Mouse (Mus musculus) ES-E14 (cell line): ENCODE data around the gene BC024978.

Experiments used
- CHD2 ChIP-seq: IDR thresholded peaks from 2 replicates; pipeline ENCODE4 v1.6.1; 2014; ENCODE audit warnings: mild to moderate bottlenecking, low read depth, low read length, inconsistent platforms
- HCFC1 ChIP-seq: IDR thresholded peaks from 2 replicates; pipeline ENCODE4 v1.6.1; 2012; ENCODE audit warnings: low read length, inconsistent platforms, borderline replicate concordance; ENCODE audit not compliant: insufficient read depth
- MAFK ChIP-seq: IDR thresholded peaks from 2 replicates; pipeline ENCODE4 v1.6.1; 2014; ENCODE audit warnings: mild to moderate bottlenecking, low read depth, low read length, inconsistent platforms; ENCODE audit not compliant: insufficient read depth
- ZC3H11A ChIP-seq: IDR thresholded peaks from 2 replicates; pipeline ENCODE4 v1.6.1; 2012; ENCODE audit warnings: low read depth, mild to moderate bottlenecking, inconsistent platforms, low read length, borderline replicate concordance
- ZNF384 ChIP-seq: IDR thresholded peaks from 2 replicates; pipeline ENCODE4 v1.6.1; 2012; ENCODE audit warnings: low read depth, low read length, inconsistent platforms

DNA sequence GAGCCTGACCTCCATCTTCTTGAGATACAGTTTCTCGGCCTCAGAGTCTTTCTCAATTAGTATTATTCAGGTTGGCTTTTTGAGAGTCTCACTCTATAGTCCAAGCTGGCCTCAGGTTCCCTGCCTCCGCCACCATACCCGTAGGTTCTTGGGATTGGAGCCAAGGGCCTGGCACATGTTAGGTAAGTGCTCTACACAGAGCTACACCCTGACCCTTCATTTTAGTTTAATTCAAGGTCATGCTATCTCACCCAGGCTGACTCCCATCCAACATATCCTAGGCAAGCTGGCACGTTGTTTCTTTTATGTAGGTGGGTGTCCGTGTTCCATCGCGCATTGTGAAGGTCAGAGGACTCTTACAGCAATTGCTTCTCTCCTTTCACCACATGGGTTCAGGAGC is 20.7 kb upstream of the BC024978 start:
- TF ChIP-seq HCFC1 (no peak), ZC3H11A (no peak), ZNF384 (no peak), MAFK (no peak), CHD2 (no peak)
